Mouse (Mus musculus): ENCODE measurements at regions not wholly inside any gene's neighbourhood (a gene's known extent, or its start where the extent isn't known, plus 50 kb on each side); places are given as distances from the start of the nearest gene placed in this dataset.
A peak's percentile ranks its signal among the peaks of the same experiment; 100 is the strongest.

- no peak for DNase-seq (ENCODE audit: low spot score in 2 of 2)
Observed at GRCm38 (mm10) chr1:138343451-138343850, 69.9 kb downstream of the Atp6v1g3 start.

GRCm38 (mm10) chr1:138344920-138345319 is 71.4 kb downstream of the Atp6v1g3 start:
- DNase-seq (ENCODE audit: low spot score in 2 of 2) = no peak

- no peak for DNase-seq (ENCODE audit: low spot score in 2 of 2)
Observed at GRCm38 (mm10) chr1:138345992-138346391, 72.5 kb downstream of the Atp6v1g3 start.

GRCm38 (mm10) chr1:138346904-138347303 is 73.4 kb downstream of the Atp6v1g3 start:
- no peak for DNase-seq (ENCODE audit: low spot score in 2 of 2)

- DNase-seq (ENCODE audit: low spot score in 2 of 2) = peak in 1 of 2 experiments; percentile 30
Observed at GRCm38 (mm10) chr1:138348447-138348846, 74.9 kb downstream of the Atp6v1g3 start.

- no peak for DNase-seq (ENCODE audit: low spot score in 2 of 2)
Observed at GRCm38 (mm10) chr1:138349099-138349498, 75.6 kb downstream of the Atp6v1g3 start.

GRCm38 (mm10) chr1:138356407-138356806 is 82.9 kb downstream of the Atp6v1g3 start:
- no peak for DNase-seq (ENCODE audit: low spot score in 2 of 2)

GRCm38 (mm10) chr1:138362684-138363472 is 89.3 kb downstream of the Atp6v1g3 start:
- DNase-seq (ENCODE audit: low spot score in 2 of 2) = no peak

GRCm38 (mm10) chr1:138369953-138370482 is 96.5 kb downstream of the Atp6v1g3 start:
- DNase-seq (ENCODE audit: low spot score in 2 of 2) = no peak

- no peak for DNase-seq (ENCODE audit: low spot score in 2 of 2)
Observed at GRCm38 (mm10) chr1:138371474-138371873, 97.9 kb downstream of the Atp6v1g3 start.

- DNase-seq (ENCODE audit: low spot score in 2 of 2) = no peak
Observed at GRCm38 (mm10) chr1:138384146-138384545, 110.6 kb downstream of the Atp6v1g3 start.

GRCm38 (mm10) chr1:138385156-138385841 is 111.8 kb downstream of the Atp6v1g3 start:
- no peak for DNase-seq (ENCODE audit: low spot score in 2 of 2)

- DNase-seq (ENCODE audit: low spot score in 2 of 2) = no peak
Observed at GRCm38 (mm10) chr1:138386001-138386400, 112.5 kb downstream of the Atp6v1g3 start.

GRCm38 (mm10) chr1:138388634-138389033 is 115.1 kb downstream of the Atp6v1g3 start:
- DNase-seq (ENCODE audit: low spot score in 2 of 2) = no peak

- no peak for DNase-seq (ENCODE audit: low spot score in 2 of 2)
Observed at GRCm38 (mm10) chr1:138389676-138390075, 116.1 kb downstream of the Atp6v1g3 start.

GRCm38 (mm10) chr1:138418610-138419009 is 145.1 kb downstream of the Atp6v1g3 start:
- DNase-seq (ENCODE audit: low spot score in 2 of 2) = no peak

- DNase-seq (ENCODE audit: low spot score in 2 of 2) = no peak
Observed at GRCm38 (mm10) chr1:138427416-138427815, 153.9 kb downstream of the Atp6v1g3 start.

Data from urinary bladder, postnatal 4 days (tissue).